Mouse (Mus musculus) megakaryocyte, embryonic 14.5 days (primary cell): ENCODE results near the gene Hist1h4d. TPM values are rescaled to one million over a fixed set of nuclear protein-coding genes. Genes with fewer than 3 reads are reported as not detected.
"Not testable (repeated sequence)": the region's sequence is repeated elsewhere in the genome, so short reads cannot be mapped to it uniquely, and the experiment has no call there.

ENCODE experiments used
- H3K27me3 ChIP-seq: replicated peaks from 2 replicates; pipeline ENCODE3; 2012; ENCODE audit warnings: inconsistent platforms
- H3K36me3 ChIP-seq: replicated peaks from 2 replicates; pipeline ENCODE3; 2012; ENCODE audit warnings: low read length, inconsistent platforms, mixed read lengths
- H3K4me1 ChIP-seq: 2 replicates; pipeline ENCODE4 v1.6.1; 2012; ENCODE audit warnings: inconsistent platforms
- H3K4me3 ChIP-seq: replicated peaks from 2 replicates; pipeline ENCODE3; 2012; ENCODE audit warnings: moderate library complexity, mild to moderate bottlenecking, inconsistent platforms
- H3K9me3 ChIP-seq: 2 replicates; pipeline ENCODE4 v1.6.1; 2012; ENCODE audit warnings: inconsistent platforms
- FLI1 ChIP-seq: IDR thresholded peaks from 2 replicates; pipeline ENCODE4 v1.6.1; 2012; ENCODE audit warnings: low read length, inconsistent platforms, mixed read lengths
- GATA1 ChIP-seq: IDR thresholded peaks from 3 replicates; pipeline ENCODE4 v1.6.1; 2012; ENCODE audit warnings: mixed read lengths, low read length, inconsistent platforms, borderline replicate concordance
- polyA plus RNA-seq: library from polyadenylated mRNA; stranded (reverse); fragments of >175 nt; gene quantifications from 2 replicates; pipeline ENCODE4 v1.2.3, GENCODE M21; 2012; ENCODE audit warnings: low replicate concordance; ENCODE audit not compliant: insufficient read depth

Hist1h4d gene
- polyA plus RNA-seq, 1 experiment = 20.4 TPM

DNA sequence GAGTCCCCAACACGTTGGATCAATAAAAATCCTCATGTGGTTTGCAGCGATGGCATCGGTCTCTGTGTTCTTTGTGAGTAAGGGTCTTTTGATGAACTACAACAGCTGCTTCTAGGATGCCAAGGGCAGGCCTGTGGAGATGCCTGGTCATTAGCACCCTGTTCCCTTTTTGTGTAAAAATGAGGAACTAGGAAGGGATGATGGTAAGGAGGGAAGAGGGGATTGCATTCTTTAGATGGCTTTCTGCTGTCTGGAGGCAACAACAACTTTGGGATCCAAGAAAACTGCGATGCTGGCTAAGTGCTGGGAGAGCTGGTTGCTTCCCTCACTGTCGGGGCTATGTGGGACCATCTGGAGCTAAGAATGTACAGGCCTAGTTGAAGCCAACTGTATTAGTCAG is 43.1 kb upstream of the Hist1h4d start:
- Histone ChIP-seq H3K4me3 (no peak overlapping the region), H3K27me3 (no peaks in the 10 kb centered on the region), H3K9me3 (no peaks in the 10 kb centered on the region), H3K4me1 (peaks cover 53% of the 10 kb centered on the region), H3K36me3 (no peaks in the 10 kb centered on the region)
- no peak for TF ChIP-seq GATA1
- no peak for TF ChIP-seq FLI1

DNA sequence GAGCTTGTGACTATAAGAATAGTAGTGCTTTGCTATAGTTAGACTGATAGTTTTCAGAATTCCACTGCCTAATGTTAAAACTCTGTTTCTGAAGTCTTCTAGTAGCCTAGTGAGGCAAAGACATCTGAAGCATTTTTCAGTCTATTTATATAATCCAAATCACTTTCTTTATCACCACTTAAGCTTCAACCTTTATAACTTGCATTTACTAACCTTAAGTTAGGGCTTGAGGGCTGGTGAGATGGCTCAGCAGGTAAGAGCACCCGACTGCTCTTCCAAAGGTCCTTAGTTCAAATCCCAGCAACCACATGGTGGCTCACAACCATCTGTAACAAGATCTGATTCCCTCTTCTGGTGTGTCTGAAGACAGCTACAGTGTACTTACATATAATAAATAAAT is 41.6 kb upstream of the Hist1h4d start:
- not testable (repeated sequence) for H3K9me3 ChIP-seq, H3K27me3 ChIP-seq, H3K36me3 ChIP-seq, H3K4me3 ChIP-seq
- peaks cover 44% of the 10 kb centered on the region for H3K4me1 ChIP-seq

DNA sequence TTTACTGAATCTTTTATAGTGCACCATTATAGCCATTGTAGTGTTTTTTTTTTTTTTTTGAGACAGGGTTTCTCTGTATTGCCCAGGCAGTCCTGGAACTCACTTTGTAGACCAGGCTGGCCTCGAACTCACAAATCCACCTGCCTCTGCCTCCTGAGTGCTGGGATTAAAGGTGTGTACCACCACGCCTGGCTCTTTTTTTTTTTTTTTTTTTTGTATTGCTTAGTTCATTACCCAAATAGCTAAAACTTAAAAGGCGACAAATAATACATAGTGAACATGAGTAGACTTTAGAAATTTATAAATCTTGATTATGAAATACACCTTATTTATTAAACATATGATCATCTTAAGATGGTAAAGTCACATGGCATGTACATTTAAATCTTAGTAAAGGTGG is 39.9 kb upstream of the Hist1h4d start:
- Histone ChIP-seq H3K4me1 (peaks cover 38% of the 10 kb centered on the region), H3K9me3 (no peaks in the 10 kb centered on the region), H3K27me3 (no peaks in the 10 kb centered on the region), H3K4me3 (no peak overlapping the region), H3K36me3 (no peaks in the 10 kb centered on the region)
- TF ChIP-seq GATA1 = no peak
- TF ChIP-seq FLI1 = no peak

DNA sequence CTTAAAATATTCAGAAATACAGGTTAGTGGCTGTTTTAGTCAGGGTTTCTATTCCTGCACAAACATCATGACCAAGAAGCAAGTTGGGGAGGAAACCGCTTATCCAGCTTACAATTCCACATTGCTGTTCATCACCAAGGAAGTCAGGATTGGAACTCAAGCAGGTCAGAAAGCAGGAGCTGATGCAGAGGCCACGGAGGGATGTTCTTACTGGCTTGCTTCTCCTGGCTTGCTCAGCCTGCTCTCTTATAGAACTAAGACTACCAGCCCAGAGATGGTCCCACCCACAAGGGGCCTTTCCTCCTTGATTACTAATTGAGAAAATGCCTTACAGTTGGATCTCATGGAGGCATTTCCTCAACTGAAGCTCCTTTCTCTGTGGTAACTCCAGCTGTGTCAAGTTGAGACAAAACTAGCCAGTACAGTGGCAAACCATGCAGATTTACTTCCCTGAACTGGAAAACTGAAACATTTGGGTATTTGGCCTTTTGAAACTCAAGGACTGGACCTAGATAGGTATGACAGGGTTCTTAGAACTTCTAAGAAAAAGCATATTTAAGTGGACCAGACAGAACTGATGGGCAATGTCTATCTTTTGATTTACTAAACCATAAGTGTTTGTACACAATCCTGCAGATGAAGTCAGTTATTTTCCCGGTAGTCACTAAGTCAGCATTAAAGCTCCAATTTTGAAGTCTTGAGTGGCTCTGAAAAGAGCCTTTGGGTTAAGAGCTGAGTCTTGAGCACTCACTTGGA is 39.0 kb upstream of the Hist1h4d start:
- Histone ChIP-seq H3K4me1 (peaks cover 33% of the 10 kb centered on the region), H3K4me3 (peak overlapping the region; percentile 89)
- H3K27me3 ChIP-seq, H3K36me3 ChIP-seq, H3K9me3 ChIP-seq: not testable (repeated sequence)

DNA sequence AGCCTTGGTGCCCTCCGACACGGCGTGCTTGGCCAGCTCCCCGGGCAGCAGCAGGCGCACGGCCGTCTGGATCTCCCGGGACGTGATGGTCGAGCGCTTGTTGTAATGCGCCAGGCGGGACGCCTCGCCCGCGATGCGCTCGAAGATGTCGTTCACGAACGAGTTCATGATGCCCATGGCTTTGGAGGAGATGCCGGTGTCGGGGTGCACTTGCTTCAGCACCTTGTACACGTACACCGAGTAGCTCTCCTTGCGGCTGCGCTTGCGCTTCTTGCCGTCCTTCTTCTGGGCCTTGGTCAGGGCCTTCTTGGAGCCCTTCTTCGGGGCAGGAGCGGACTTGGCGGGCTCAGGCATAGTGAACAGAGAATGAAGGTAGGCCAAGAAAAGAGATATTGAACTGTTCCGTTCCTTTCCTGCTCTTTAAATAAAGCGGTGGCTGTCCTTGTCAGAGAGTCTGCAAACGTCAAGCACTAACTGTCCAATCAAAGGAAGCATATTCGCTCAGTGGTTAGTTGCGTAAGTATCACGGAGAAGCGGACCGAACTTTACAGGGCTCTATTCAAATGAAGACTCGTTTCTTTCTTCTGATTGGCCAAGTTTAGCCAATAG is 38.3 kb upstream of the Hist1h4d start, which contains the start of gene Hist1h2bh:
Hist1h2bh (minus strand) TSS at position 394 of the 609 bp plus-strand sequence.
- not testable (repeated sequence) for H3K36me3 ChIP-seq, H3K27me3 ChIP-seq, H3K9me3 ChIP-seq
- H3K4me1 ChIP-seq = peaks cover 29% of the 10 kb centered on the region; the same call in 1 of the 2 replicates
- peak within 1 kb of the TSS; percentile 89 for H3K4me3 ChIP-seq

DNA sequence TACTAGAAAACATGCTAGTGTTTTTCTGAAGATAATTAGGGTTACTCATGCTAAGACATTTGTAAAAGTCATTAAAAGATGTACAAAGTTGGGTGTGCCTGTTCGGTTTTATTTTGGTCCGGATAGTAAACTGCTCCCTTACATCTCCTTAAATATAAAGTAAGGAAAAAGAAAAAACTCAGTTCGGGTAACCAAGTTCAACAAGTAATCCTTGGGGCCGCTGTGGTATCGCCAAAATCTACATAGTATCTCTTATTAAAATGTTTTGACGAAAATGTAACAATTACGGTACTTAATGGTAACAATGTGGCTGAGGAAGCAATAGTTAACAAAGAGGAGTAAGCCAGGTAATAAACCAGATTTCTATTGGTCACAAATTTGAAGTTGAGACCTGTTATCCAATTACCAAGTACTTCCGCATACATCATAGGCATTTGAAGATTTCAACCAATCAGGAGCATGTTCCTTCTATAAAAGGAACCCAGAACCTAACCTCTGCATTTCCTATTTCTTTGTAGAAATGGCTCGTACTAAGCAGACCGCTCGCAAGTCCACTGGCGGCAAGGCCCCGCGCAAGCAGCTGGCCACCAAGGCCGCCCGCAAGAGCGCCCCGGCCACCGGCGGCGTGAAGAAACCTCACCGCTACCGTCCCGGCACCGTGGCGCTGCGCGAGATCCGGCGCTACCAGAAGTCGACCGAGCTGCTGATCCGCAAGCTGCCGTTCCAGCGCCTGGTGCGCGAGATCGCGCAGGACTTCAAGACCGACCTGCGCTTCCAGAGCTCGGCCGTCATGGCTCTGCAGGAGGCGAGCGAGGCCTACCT is 37.2 kb upstream of the Hist1h4d start, which contains the start of gene Hist1h3f:
Hist1h3f (plus strand) TSS at position 88 of the 822 bp plus-strand sequence.
- TF ChIP-seq FLI1 (no peak), GATA1 (no peak)
- no peaks in the 10 kb centered on the region for H3K9me3 ChIP-seq
- H3K27me3 ChIP-seq = no peaks in the 10 kb centered on the region
- H3K4me1 ChIP-seq = peaks cover 22% of the 10 kb centered on the region; the same call in 1 of the 2 replicates
- no peaks in the 10 kb centered on the region for H3K36me3 ChIP-seq
- H3K4me3 ChIP-seq = peak within 1 kb of the TSS; percentile 89

DNA sequence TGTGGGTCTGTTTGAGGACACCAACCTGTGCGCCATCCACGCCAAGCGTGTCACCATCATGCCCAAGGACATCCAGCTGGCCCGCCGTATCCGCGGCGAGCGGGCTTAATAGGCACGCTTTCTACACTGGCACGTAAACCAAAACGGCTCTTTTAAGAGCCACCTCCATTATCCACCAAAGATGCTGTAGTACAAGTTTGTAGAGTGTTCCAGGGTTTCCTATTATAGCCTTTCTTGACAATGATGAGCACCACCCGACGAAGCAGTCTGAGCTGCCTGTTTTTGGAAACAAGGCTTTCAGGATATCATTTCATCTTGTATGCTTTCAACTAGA is 36.6 kb upstream of the Hist1h4d start:
- Histone ChIP-seq H3K4me1 (peaks cover 24% of the 10 kb centered on the region; the same call in 1 of the 2 replicates), H3K4me3 (peak overlapping the region; percentile 75)
- not testable (repeated sequence) for H3K27me3 ChIP-seq, H3K9me3 ChIP-seq, H3K36me3 ChIP-seq

DNA sequence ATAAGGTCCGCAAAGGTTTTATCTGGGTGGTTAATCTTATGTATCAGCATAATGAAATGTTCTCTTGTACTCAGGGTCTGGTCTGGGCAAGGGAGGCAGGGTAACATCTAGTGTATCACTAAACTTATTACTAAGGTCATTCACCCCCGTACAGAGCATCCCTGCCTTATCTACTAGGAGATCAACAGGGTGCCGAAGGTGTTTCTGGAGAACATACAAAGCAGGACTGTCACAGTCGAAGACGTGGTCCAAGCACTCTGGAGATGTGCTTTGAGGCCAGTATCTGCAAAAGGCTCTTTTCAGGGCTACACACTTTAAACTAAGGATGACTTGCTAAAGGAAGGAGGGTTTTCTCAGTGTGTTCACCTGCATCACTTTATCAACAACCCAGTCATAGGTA is 34.7 kb upstream of the Hist1h4d start:
- no peaks in the 10 kb centered on the region for H3K27me3 ChIP-seq
- no peak overlapping the region for H3K4me3 ChIP-seq
- TF ChIP-seq GATA1 (no peak), FLI1 (no peak)
- no peaks in the 10 kb centered on the region for H3K36me3 ChIP-seq
- peaks cover 34% of the 10 kb centered on the region for H3K4me1 ChIP-seq
- H3K9me3 ChIP-seq = no peaks in the 10 kb centered on the region

DNA sequence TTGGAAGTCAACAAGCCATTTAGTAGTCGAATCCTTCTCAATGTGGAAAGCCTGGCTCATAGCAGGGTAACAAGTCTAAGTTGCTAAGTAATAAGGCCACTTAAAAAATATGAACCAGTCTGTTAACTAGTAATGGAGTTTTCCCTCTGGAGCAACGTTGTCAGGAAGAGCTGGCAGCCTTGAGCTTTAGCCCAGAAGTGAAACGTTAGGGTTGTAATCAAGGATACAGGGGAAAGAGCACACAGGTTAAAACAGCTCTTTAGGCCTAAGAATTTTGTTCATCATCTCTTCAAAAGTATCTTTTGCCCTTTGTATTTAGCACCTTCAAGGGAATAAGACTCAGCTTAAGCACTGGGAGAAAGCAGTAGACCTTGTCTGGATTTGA is 30.6 kb upstream of the Hist1h4d start:
- Histone ChIP-seq H3K36me3 (no peaks in the 10 kb centered on the region), H3K27me3 (no peaks in the 10 kb centered on the region), H3K9me3 (no peaks in the 10 kb centered on the region), H3K4me3 (peak overlapping the region; percentile 87), H3K4me1 (peaks cover 63% of the 10 kb centered on the region)
- TF ChIP-seq GATA1 (no peak), FLI1 (no peak)

DNA sequence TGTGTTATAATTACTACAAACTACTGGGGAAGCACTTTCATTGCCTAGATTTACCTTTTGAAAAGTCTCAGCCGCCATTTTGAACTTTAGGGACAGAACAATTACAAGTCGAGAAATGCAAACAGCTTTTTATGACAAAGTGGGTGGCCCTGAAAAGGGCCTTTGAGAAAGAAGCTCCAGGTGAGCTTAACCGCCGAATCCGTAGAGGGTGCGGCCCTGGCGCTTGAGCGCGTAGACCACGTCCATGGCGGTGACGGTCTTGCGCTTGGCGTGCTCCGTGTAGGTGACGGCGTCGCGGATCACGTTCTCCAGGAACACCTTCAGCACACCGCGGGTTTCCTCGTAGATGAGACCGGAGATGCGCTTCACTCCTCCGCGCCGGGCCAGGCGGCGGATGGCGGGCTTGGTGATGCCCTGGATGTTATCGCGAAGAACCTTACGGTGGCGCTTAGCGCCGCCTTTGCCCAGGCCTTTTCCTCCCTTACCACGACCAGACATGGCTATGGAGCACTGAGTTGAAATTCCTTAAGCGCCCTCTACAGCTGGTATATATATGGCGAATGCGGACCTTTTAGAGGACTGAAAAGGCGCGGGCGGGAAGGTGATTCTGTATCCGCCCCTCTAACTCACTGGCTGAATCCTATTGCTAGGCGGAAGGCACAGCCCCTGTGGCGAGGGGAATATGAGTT is 30.1 kb upstream of the Hist1h4d start, which contains the start of gene Hist1h4f:
Hist1h4f (minus strand) TSS at position 503 of the 689 bp plus-strand sequence.
- Histone ChIP-seq H3K4me1 (peaks cover 67% of the 10 kb centered on the region), H3K4me3 (peak within 1 kb of the TSS; percentile 87)
- H3K36me3 ChIP-seq, H3K27me3 ChIP-seq, H3K9me3 ChIP-seq: not testable (repeated sequence)
